Mouse (Mus musculus): ENCODE measurements around the gene Taf9. TPM values are rescaled to one million over a fixed set of nuclear protein-coding genes. Genes with fewer than 3 reads are reported as not detected.

Gene Taf9
- total RNA-seq, 2 experiments from 2014 or later = 20.8 to 23.3 TPM

GRCm38 (mm10) chr13:100669291-100670022, 18.1 kb downstream of the Taf9 start, which contains the start of gene Ccdc125:
Gene Ccdc125, plus strand, starts transcription at chr13:100669717.
- DNase-seq (ENCODE audit: extremely low spot score in 1 of 2, low spot score in 1 of 2) = no peak

GRCm38 (mm10) chr13:100670181-100670741, 18.9 kb downstream of the Taf9 start:
- DNase-seq (ENCODE audit: extremely low spot score in 1 of 2, low spot score in 1 of 2) = no peak

- no peak for DNase-seq (ENCODE audit: extremely low spot score in 1 of 2, low spot score in 1 of 2)
These were observed 24.7 kb downstream of the Taf9 start for GRCm38 (mm10) chr13:100675936-100676635.

GRCm38 (mm10) chr13:100681615-100682014, 30.2 kb downstream of the Taf9 start:
- no peak for DNase-seq (ENCODE audit: extremely low spot score in 1 of 2, low spot score in 1 of 2)

- no peak for DNase-seq (ENCODE audit: extremely low spot score in 1 of 2, low spot score in 1 of 2)
These were observed 31.5 kb downstream of the Taf9 start for GRCm38 (mm10) chr13:100682837-100683236.

GRCm38 (mm10) chr13:100684355-100684754, 33.0 kb downstream of the Taf9 start:
- no peak for DNase-seq (ENCODE audit: extremely low spot score in 1 of 2, low spot score in 1 of 2)

GRCm38 (mm10) chr13:100687513-100687912, 36.1 kb downstream of the Taf9 start:
- no peak for DNase-seq (ENCODE audit: extremely low spot score in 1 of 2, low spot score in 1 of 2)

- DNase-seq (ENCODE audit: extremely low spot score in 1 of 2, low spot score in 1 of 2) = no peak
These were observed 46.2 kb downstream of the Taf9 start for GRCm38 (mm10) chr13:100697541-100697940.

- no peak for DNase-seq (ENCODE audit: extremely low spot score in 1 of 2, low spot score in 1 of 2)
These were observed 47.5 kb downstream of the Taf9 start for GRCm38 (mm10) chr13:100698866-100699265.

GRCm38 (mm10) chr13:100703468-100703867, 52.1 kb downstream of the Taf9 start:
- DNase-seq (ENCODE audit: extremely low spot score in 1 of 2, low spot score in 1 of 2) = no peak

Other genes with a start within 250 kb of the Taf9 start
- gene Naip1, start 198.7 kb upstream of the Taf9 start, total RNA-seq (2021) = under 1 TPM; 0.15 to 0.16 TPM
- 10 to 100 TPM; 47.9 to 53.2 TPM for gene Gtf2h2, start 159.0 kb upstream of the Taf9 start, total RNA-seq (2021)
- gene Ocln, start 98.9 kb upstream of the Taf9 start, total RNA-seq (2021) = 10 to 100 TPM; 12.4 to 13.2 TPM
- gene Marveld2, start 34.6 kb upstream of the Taf9 start, total RNA-seq (2021) = 1 to 10 TPM; 1.1 to 1.2 TPM
- 10 to 100 TPM; 93.3 to 93.7 TPM for gene Ak6, start 600 bp upstream of the Taf9 start, total RNA-seq (2021)
- 10 to 100 TPM; 13.2 to 14.0 TPM for gene Rad17, start 528 bp upstream of the Taf9 start, total RNA-seq (2021)
- gene Ccdc125, start 18.1 kb downstream of the Taf9 start, total RNA-seq (2021) = under 1 TPM; 0.17 to 0.42 TPM
- 10 to 100 TPM; 36.3 to 38.6 TPM for gene Cdk7, start 79.4 kb downstream of the Taf9 start, total RNA-seq (2021)
- gene Mrps36, start 93.1 kb downstream of the Taf9 start, total RNA-seq (2021) = 10 to 100 TPM; 55.9 to 56.0 TPM
- gene Cenph, start 124.3 kb downstream of the Taf9 start, total RNA-seq (2021) = 1 to 10 TPM in 1 of 2 experiments, under 1 TPM in 1; 0.42 to 1.1 TPM
- 1 to 10 TPM; 1.5 TPM for gene Ccnb1, start 135.0 kb downstream of the Taf9 start, total RNA-seq (2021)
- 10 to 100 TPM; 37.9 to 40.5 TPM for gene Slc30a5, start 181.8 kb downstream of the Taf9 start, total RNA-seq (2021)

All from layer of hippocampus, postnatal 25 days (tissue).